Mouse (Mus musculus) embryonic facial prominence, embryonic 11.5 days (tissue): ENCODE measurements at regions not wholly inside any gene's neighbourhood (a gene's known extent, or its start where the extent isn't known, plus 50 kb on each side); places are given as distances from the start of the nearest gene placed in this dataset.

Experiments
- ATAC-seq: fragments of 200-750 bp; cut with Nextera tagmentation; replicated peaks from 2 replicates; pipeline ENCODE4 v1.8.0; 2017; ENCODE audit warnings: low read depth; ENCODE audit not compliant: insufficient number of reproducible peaks, low FRiP score, low TSS enrichment
- DNase-seq: peaks from one replicate; pipeline ENCODE4 v3.0.0-alpha.2; 2015; ENCODE audit warnings: low spot score
- H3K27ac ChIP-seq: fragments of 300-500 bp; sonication (generic); replicated peaks from 2 replicates; pipeline ENCODE4 v1.5.1; 2014; ENCODE audit warnings: mild to moderate bottlenecking, low read depth, low read length, control low read depth
- H3K27me3 ChIP-seq: fragments of 300-500 bp; sonication (generic); 2 replicates; pipeline ENCODE4 v1.6.1; 2014; ENCODE audit warnings: mild to moderate bottlenecking, low read length, moderate library complexity, mixed read lengths; ENCODE audit not compliant: control insufficient read depth, insufficient read depth
- H3K36me3 ChIP-seq: fragments of 300-500 bp; sonication (generic); replicated peaks from 2 replicates; pipeline ENCODE4 v1.6.1; 2014; ENCODE audit warnings: low read depth, mild to moderate bottlenecking, low read length, moderate library complexity, mixed read lengths; ENCODE audit not compliant: control insufficient read depth, insufficient read depth
- H3K4me1 ChIP-seq: fragments of 300-500 bp; sonication (generic); 2 replicates; pipeline ENCODE4 v1.6.1; 2014; ENCODE audit warnings: low read length, mixed read lengths; ENCODE audit not compliant: control insufficient read depth, insufficient read depth
- H3K4me2 ChIP-seq: fragments of 300-500 bp; sonication (generic); 2 replicates; pipeline ENCODE4 v1.6.1; 2014; ENCODE audit warnings: low read depth, mild to moderate bottlenecking, control low read depth, low read length, moderate library complexity
- H3K4me3 ChIP-seq: fragments of 300-500 bp; sonication (generic); 2 replicates; pipeline ENCODE4 v1.5.1; 2014; ENCODE audit warnings: low read depth, low read length, control low read depth
- H3K9ac ChIP-seq: fragments of 300-500 bp; sonication (generic); replicated peaks from 2 replicates; pipeline ENCODE4 v1.6.1; 2014; ENCODE audit warnings: mild to moderate bottlenecking, control low read depth, low read length
- H3K9me3 ChIP-seq: fragments of 300-500 bp; sonication (generic); replicated peaks from 2 replicates; pipeline ENCODE4 v1.6.1; 2016; ENCODE audit warnings: mild to moderate bottlenecking, low read length, inconsistent platforms, mixed read lengths; ENCODE audit not compliant: control insufficient read depth
- WGBS: fragments of 180-500 bp; shearing (Covaris S2); extraction: QIAGEN DNeasy Blood & Tissue Kit; methylation state at CpG from one replicate; pipeline ENCODE4 v1.1.7; 2014; 5-methylcytosine and 5-hydroxymethylcytosine counted together

DNA sequence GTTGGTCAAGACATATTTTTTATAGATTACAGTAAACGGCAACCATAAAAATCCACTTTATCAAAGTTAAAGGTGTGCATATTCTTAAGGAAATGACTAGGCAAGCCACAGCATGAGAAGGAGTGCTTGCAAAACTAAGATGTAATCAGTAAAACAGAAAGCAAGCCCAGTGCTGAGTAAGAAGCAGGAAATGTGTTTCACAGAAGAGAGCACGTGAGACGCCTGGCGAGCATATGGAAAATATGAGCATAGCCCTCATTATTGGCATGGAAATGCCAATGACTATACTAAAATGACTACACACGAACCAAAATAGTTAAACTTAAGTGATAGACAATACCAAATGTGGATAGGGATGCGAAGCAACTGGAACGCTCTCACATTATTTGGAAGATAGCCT is 123.2 kb upstream of the Max start:
- ATAC-seq (no peak), DNase-seq (no peak)
- Histone ChIP-seq H3K9me3 (no peaks in the 10 kb centered on the region), H3K27me3 (no peaks in the 10 kb centered on the region), H3K9ac (no peak overlapping the region), H3K4me3 (no peak overlapping the region), H3K36me3 (no peaks in the 10 kb centered on the region), H3K27ac (no peak overlapping the region), H3K4me1 (no peaks in the 10 kb centered on the region), H3K4me2 (no peak overlapping the region)
- WGBS, result 90% methylated on average over 7 of the region's 7 CpGs

GRCm38 (mm10) chr12:77084744-77085143 is 122.7 kb upstream of the Max start:
- Histone ChIP-seq H3K4me3 (no peak overlapping the region), H3K9me3 (no peaks in the 10 kb centered on the region), H3K4me1 (no peaks in the 10 kb centered on the region), H3K36me3 (no peaks in the 10 kb centered on the region), H3K9ac (no peak overlapping the region), H3K4me2 (no peak overlapping the region), H3K27me3 (no peaks in the 10 kb centered on the region), H3K27ac (no peak overlapping the region)
- no peak for DNase-seq
- 89% methylated on average over 5 of the region's 5 CpGs for WGBS
- ATAC-seq, result no peak

GRCm38 (mm10) chr12:77084343-77084742 is 122.3 kb upstream of the Max start:
- Histone ChIP-seq H3K27me3 (no peaks in the 10 kb centered on the region), H3K4me2 (no peak overlapping the region), H3K27ac (no peak overlapping the region), H3K36me3 (no peaks in the 10 kb centered on the region), H3K4me3 (no peak overlapping the region), H3K9ac (no peak overlapping the region), H3K4me1 (no peaks in the 10 kb centered on the region), H3K9me3 (no peaks in the 10 kb centered on the region)
- 100% methylated on average over 1 of the region's 1 CpGs for WGBS
- no peak for DNase-seq
- ATAC-seq, result no peak

DNA sequence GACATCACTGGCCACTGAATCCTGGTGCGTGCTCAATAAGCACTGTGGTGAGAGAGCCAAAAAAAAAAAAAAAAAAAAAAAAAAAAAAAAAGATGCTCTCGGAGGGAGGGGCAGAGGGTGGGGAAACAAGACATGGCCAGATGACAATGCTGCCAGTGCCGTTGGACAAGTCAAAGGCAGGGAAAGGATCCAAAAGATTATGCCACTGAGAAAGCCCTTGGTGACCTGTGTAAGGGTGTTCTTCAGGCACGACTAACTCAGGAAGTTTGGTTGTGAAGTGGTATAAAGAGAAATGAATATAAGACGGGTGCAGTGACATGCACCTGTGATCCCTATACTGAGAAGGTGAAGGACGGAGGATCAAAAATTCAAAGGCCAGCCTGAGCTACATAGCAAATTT is 121.8 kb upstream of the Max start:
- Histone ChIP-seq H3K27me3 (no peaks in the 10 kb centered on the region), H3K9me3 (no peaks in the 10 kb centered on the region), H3K27ac (no peak overlapping the region), H3K4me2 (no peak overlapping the region), H3K36me3 (no peaks in the 10 kb centered on the region), H3K4me1 (no peaks in the 10 kb centered on the region), H3K4me3 (no peak overlapping the region), H3K9ac (no peak overlapping the region)
- DNase-seq, result no peak
- WGBS, result 86% methylated on average over 6 of the region's 6 CpGs
- ATAC-seq, result no peak

- 95% methylated on average over 2 of the region's 2 CpGs for WGBS
- no peak overlapping the region for H3K27ac ChIP-seq
- H3K4me1 ChIP-seq, result no peaks in the 10 kb centered on the region
- DNase-seq (no peak), ATAC-seq (no peak)
- H3K27me3 ChIP-seq, result no peaks in the 10 kb centered on the region
- H3K4me3 ChIP-seq, result no peak overlapping the region
- no peaks in the 10 kb centered on the region for H3K36me3 ChIP-seq
- no peaks in the 10 kb centered on the region for H3K9me3 ChIP-seq
- no peak overlapping the region for H3K9ac ChIP-seq
- H3K4me2 ChIP-seq, result no peak overlapping the region
Observed at GRCm38 (mm10) chr12:77081774-77082173, 119.8 kb upstream of the Max start.

- Histone ChIP-seq H3K27ac (no peak overlapping the region), H3K9ac (no peak overlapping the region), H3K36me3 (no peaks in the 10 kb centered on the region), H3K4me2 (no peak overlapping the region), H3K9me3 (no peaks in the 10 kb centered on the region), H3K4me1 (no peaks in the 10 kb centered on the region), H3K4me3 (no peak overlapping the region), H3K27me3 (no peaks in the 10 kb centered on the region)
- DNase-seq, result no peak
- WGBS, result 80% methylated on average over 3 of the region's 3 CpGs
- ATAC-seq, result no peak
Observed at GRCm38 (mm10) chr12:77079481-77079880, 117.5 kb upstream of the Max start.

GRCm38 (mm10) chr12:77076678-77077077 is 114.7 kb upstream of the Max start:
- 87% methylated on average over 5 of the region's 5 CpGs for WGBS
- Histone ChIP-seq H3K27me3 (no peaks in the 10 kb centered on the region), H3K9ac (no peak overlapping the region), H3K4me2 (no peak overlapping the region), H3K36me3 (no peaks in the 10 kb centered on the region), H3K4me3 (no peak overlapping the region), H3K9me3 (no peaks in the 10 kb centered on the region), H3K27ac (no peak overlapping the region), H3K4me1 (no peaks in the 10 kb centered on the region)
- DNase-seq (no peak), ATAC-seq (no peak)

DNA sequence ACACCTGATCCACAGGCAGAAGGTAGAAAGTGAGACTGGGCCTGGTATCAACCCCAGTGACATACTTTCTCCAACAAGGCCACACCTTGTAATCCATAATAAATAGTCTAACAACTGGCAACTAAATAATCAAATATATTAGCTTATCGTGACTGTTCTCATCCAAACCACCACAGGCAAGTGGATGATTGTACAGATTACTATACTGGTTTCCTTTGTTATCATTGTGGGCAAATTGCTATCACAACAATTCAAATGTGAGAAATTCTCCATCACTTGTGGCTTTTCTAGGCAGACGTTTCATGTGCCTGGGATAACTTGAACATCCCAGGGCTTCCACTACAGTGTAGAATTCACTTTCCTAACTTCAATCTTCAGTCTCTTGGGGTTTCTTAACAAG is 112.6 kb upstream of the Max start:
- no peak for DNase-seq
- no peaks in the 10 kb centered on the region for H3K9me3 ChIP-seq

DNA sequence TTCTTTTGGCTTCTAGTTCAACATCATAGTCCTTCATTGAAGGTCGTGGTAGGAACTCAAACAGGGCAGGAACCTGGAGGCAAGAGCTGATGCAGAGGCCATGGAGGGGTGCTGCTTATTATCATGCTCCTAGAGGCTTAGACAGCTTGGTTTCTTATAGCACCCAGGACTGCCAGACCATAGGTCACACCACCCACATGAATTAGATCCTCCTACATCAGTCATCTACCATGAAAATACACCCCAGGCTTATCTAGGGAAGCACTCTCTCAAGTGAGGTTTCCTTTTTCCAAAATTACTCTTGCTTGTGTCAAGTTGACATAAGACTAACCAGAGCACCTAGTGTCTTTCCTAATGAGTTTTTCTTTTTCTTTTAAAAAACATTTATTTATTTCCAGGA is 109.7 kb upstream of the Max start:
- Histone ChIP-seq H3K9me3 (no peaks in the 10 kb centered on the region), H3K27ac (no peak overlapping the region), H3K36me3 (no peaks in the 10 kb centered on the region), H3K9ac (no peak overlapping the region), H3K4me2 (no peak overlapping the region), H3K27me3 (no peaks in the 10 kb centered on the region), H3K4me1 (no peaks in the 10 kb centered on the region), H3K4me3 (no peak overlapping the region)
- DNase-seq (no peak), ATAC-seq (no peak)
- 80% methylated on average over 1 of the region's 1 CpGs for WGBS

More for the DNA sequence above, 112.6 kb upstream of the Max start:
- no peak overlapping the region for H3K9ac ChIP-seq
- H3K36me3 ChIP-seq, result no peaks in the 10 kb centered on the region
- 83% methylated on average over 2 of the region's 2 CpGs for WGBS
- no peaks in the 10 kb centered on the region for H3K27me3 ChIP-seq
- no peak for ATAC-seq
- no peak overlapping the region for H3K4me3 ChIP-seq
- H3K4me2 ChIP-seq, result no peak overlapping the region
- H3K27ac ChIP-seq, result no peak overlapping the region
- no peaks in the 10 kb centered on the region for H3K4me1 ChIP-seq
